Mouse (Mus musculus): ENCODE measurements around the gene Rbpms2. TPM values are rescaled to one million over a fixed set of nuclear protein-coding genes. Genes with fewer than 3 reads are reported as not detected.
"Not testable (repeated sequence)": the region's sequence is repeated elsewhere in the genome, so short reads cannot be mapped to it uniquely, and the experiment has no call there.

Rbpms2 gene
- polyA plus RNA-seq, 1 experiment, result 162 TPM

DNA sequence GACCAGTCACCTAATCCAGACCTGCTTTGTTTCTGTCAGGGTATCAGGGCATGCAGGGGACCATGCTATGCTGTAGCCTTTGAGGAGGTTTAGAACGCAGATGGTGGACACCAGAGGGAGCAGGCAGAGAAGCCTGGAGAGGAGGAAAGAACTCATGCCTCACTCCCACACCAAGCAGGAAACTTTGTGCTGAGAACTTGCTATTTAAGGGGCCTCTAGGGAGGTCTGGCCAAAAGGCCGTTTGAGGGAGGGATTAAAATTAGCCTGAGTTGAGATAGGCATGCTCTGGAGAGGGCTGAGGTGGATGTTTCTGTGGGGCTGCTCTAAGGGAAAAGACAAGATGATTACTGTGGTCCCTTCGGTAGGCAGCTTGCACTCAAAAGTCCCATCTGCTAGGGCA, 16.5 kb downstream of the Rbpms2 start:
- TF ChIP-seq CTCF (IDR thresholded peaks at IDR 0.05; ENCODE audit: low read depth, low read length) (no peak), POLR2A (IDR thresholded peaks at IDR 0.05; ENCODE audit: insufficient read depth, low read length) (no peak), EP300 (IDR thresholded peaks at IDR 0.05; ENCODE audit: insufficient read depth, low read depth, low read length) (no peak)
- Histone ChIP-seq H3K27ac (ENCODE audit: insufficient read depth, low read length) (no peak overlapping the region), H3K4me3 (ENCODE audit: low read depth, low read length) (no peak overlapping the region), H3K36me3 (ENCODE audit: control insufficient read depth, insufficient read depth, low read length, poor library complexity, severe bottlenecking) (peaks cover 6% of the 10 kb centered on the region), H3K27me3 (ENCODE audit: control insufficient read depth, insufficient read depth, low read length, poor library complexity, severe bottlenecking) (no peaks in the 10 kb centered on the region), H3K9me3 (replicated peaks; ENCODE audit: control insufficient read depth, insufficient read depth, low read length, poor library complexity, severe bottlenecking) (no peaks in the 10 kb centered on the region), H3K4me1 (ENCODE audit: control insufficient read depth, insufficient read depth, low read length) (peaks cover 6% of the 10 kb centered on the region), H3K9ac (ENCODE audit: low read depth, poor library complexity, severe bottlenecking) (no peak overlapping the region)

DNA sequence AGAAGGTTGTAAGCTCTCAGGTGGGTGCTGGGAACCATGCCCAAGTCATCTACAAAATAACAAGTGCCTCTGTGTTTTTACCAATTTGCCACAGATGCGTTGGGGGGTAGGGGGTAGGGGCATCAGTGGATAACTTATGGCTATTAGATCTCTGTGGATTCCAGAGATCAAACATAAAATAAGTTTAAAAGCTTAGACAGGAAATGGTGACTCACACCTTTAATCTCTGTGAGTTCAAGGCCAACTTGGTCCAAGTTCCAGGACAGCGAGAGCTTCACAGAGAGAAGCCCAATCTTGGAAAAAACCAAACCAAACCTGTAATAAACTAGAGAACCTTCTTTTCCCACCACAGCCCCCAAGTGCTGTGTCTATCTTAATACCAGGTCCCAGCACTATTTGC, 17.3 kb downstream of the Rbpms2 start:
- H3K9me3 ChIP-seq (replicated peaks; ENCODE audit: control insufficient read depth, insufficient read depth, low read length, poor library complexity, severe bottlenecking), result no peaks in the 10 kb centered on the region
- no peak overlapping the region for H3K9ac ChIP-seq (ENCODE audit: low read depth, poor library complexity, severe bottlenecking)
- peaks cover 9% of the 10 kb centered on the region for H3K36me3 ChIP-seq (ENCODE audit: control insufficient read depth, insufficient read depth, low read length, poor library complexity, severe bottlenecking)
- no peak overlapping the region for H3K4me3 ChIP-seq (ENCODE audit: low read depth, low read length)
- H3K4me1 ChIP-seq (ENCODE audit: control insufficient read depth, insufficient read depth, low read length), result peaks cover 6% of the 10 kb centered on the region
- H3K27ac ChIP-seq (ENCODE audit: insufficient read depth, low read length), result no peak overlapping the region
- H3K27me3 ChIP-seq (ENCODE audit: control insufficient read depth, insufficient read depth, low read length, poor library complexity, severe bottlenecking), result no peaks in the 10 kb centered on the region
- TF ChIP-seq EP300 (IDR thresholded peaks at IDR 0.05; ENCODE audit: insufficient read depth, low read depth, low read length) (no peak), POLR2A (IDR thresholded peaks at IDR 0.05; ENCODE audit: insufficient read depth, low read length) (no peak), CTCF (IDR thresholded peaks at IDR 0.05; ENCODE audit: low read depth, low read length) (no peak)

DNA sequence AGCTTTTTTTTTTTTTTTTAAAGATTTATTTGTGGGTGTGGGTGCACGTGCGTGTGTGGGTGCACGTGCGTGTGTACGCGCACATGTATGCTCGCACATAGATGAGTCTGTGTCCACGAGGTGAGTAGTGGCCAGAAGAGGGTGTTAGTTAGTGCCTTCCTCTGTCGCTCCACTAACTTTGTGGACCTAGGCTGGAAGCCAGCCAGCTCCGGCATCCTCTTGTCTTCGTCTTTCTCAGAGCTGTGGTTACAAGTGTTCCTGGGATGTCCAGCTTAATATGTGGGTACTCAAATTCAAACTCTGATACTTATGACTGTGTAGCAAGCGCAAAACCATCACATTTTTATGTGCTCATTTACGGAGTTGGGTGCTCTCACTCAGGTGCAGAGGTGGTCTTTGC, 19.3 kb downstream of the Rbpms2 start:
- Histone ChIP-seq H3K9ac (ENCODE audit: low read depth, poor library complexity, severe bottlenecking) (no peak overlapping the region), H3K4me3 (ENCODE audit: low read depth, low read length) (no peak overlapping the region), H3K4me1 (ENCODE audit: control insufficient read depth, insufficient read depth, low read length) (peaks cover 4% of the 10 kb centered on the region), H3K9me3 (replicated peaks; ENCODE audit: control insufficient read depth, insufficient read depth, low read length, poor library complexity, severe bottlenecking) (no peaks in the 10 kb centered on the region), H3K27me3 (ENCODE audit: control insufficient read depth, insufficient read depth, low read length, poor library complexity, severe bottlenecking) (no peaks in the 10 kb centered on the region), H3K36me3 (ENCODE audit: control insufficient read depth, insufficient read depth, low read length, poor library complexity, severe bottlenecking) (peaks cover 20% of the 10 kb centered on the region), H3K27ac (ENCODE audit: insufficient read depth, low read length) (no peak overlapping the region)
- no peak for TF ChIP-seq POLR2A (IDR thresholded peaks at IDR 0.05; ENCODE audit: insufficient read depth, low read length)
- no peak for TF ChIP-seq EP300 (IDR thresholded peaks at IDR 0.05; ENCODE audit: insufficient read depth, low read depth, low read length)
- TF ChIP-seq CTCF (IDR thresholded peaks at IDR 0.05; ENCODE audit: low read depth, low read length), result no peak

DNA sequence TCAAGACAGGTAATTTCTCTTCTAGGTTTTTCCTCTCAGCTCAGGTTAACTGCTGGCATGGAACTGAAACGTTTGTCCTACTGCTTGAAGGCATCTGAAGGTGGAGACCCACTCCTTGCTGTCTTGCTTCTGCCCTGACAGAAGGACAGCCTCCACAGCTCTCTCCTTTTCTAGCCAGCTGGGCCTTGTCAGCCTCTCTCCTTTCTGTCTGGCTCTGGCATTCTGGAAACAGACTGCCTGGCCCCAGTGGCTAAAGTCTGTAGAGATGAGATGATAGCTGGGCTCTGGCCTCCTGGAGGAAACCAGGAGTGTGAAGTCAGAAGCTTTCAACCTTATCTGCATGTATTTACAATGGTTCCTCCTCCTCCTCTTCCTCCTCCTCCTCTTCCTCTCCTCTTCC, 20.5 kb downstream of the Rbpms2 start:
- Histone ChIP-seq H3K27ac (ENCODE audit: insufficient read depth, low read length) (no peak overlapping the region), H3K27me3 (ENCODE audit: control insufficient read depth, insufficient read depth, low read length, poor library complexity, severe bottlenecking) (no peaks in the 10 kb centered on the region), H3K36me3 (ENCODE audit: control insufficient read depth, insufficient read depth, low read length, poor library complexity, severe bottlenecking) (peaks cover 20% of the 10 kb centered on the region), H3K9ac (ENCODE audit: low read depth, poor library complexity, severe bottlenecking) (no peak overlapping the region), H3K9me3 (replicated peaks; ENCODE audit: control insufficient read depth, insufficient read depth, low read length, poor library complexity, severe bottlenecking) (no peaks in the 10 kb centered on the region), H3K4me3 (ENCODE audit: low read depth, low read length) (no peak overlapping the region), H3K4me1 (ENCODE audit: control insufficient read depth, insufficient read depth, low read length) (peaks cover 3% of the 10 kb centered on the region)
- no peak for TF ChIP-seq EP300 (IDR thresholded peaks at IDR 0.05; ENCODE audit: insufficient read depth, low read depth, low read length)
- no peak for TF ChIP-seq POLR2A (IDR thresholded peaks at IDR 0.05; ENCODE audit: insufficient read depth, low read length)
- TF ChIP-seq CTCF (IDR thresholded peaks at IDR 0.05; ENCODE audit: low read depth, low read length), result no peak

DNA sequence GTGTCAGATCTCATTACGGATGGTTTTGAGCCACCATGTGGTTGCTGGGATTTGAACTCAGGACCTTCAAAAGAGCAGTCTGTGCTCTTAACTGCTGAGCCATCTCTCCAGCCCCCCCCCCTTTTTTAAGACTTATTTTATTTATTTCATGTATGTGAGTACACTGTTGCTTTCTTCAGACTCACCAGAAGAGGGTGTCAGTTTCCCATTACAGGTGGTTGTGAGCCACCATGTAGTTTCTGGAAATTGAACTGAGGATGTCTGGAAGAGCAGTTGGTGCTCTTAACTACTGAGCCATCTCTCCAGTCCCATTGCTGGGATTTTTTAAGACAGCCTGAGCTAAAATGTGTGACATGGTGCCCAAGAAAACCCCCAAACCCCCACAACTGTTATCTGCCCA, 22.5 kb downstream of the Rbpms2 start:
- H3K27ac ChIP-seq (ENCODE audit: insufficient read depth, low read length); H3K9ac ChIP-seq (ENCODE audit: low read depth, poor library complexity, severe bottlenecking); H3K27me3 ChIP-seq (ENCODE audit: control insufficient read depth, insufficient read depth, low read length, poor library complexity, severe bottlenecking); H3K4me1 ChIP-seq (ENCODE audit: control insufficient read depth, insufficient read depth, low read length); H3K9me3 ChIP-seq (replicated peaks; ENCODE audit: control insufficient read depth, insufficient read depth, low read length, poor library complexity, severe bottlenecking); H3K4me3 ChIP-seq (ENCODE audit: low read depth, low read length): not testable (repeated sequence)
- H3K36me3 ChIP-seq (ENCODE audit: control insufficient read depth, insufficient read depth, low read length, poor library complexity, severe bottlenecking), result peaks cover 30% of the 10 kb centered on the region

DNA sequence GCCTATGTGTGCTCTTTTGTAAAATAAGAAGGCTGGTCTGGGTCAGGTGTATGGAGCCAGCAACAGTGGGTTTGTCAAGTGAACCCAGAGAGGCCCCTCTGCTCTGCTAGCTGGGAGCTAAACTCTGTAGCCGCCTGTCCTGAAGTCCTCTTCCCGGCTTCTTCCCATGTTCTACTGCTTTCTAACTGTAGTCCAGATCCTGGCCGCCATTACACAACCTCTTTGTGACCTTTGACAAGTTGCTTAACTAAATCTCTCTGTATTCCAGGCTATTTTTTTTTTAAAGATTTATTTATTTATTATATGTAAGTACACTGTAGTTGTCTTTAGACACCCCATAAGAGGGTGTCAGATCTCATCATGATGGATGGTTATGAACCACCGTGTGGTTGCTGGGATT, 24.3 kb downstream of the Rbpms2 start:
- TF ChIP-seq EP300 (IDR thresholded peaks at IDR 0.05; ENCODE audit: insufficient read depth, low read depth, low read length) (no peak), CTCF (IDR thresholded peaks at IDR 0.05; ENCODE audit: low read depth, low read length) (no peak), POLR2A (IDR thresholded peaks at IDR 0.05; ENCODE audit: insufficient read depth, low read length) (no peak)
- no peaks in the 10 kb centered on the region for H3K27me3 ChIP-seq (ENCODE audit: control insufficient read depth, insufficient read depth, low read length, poor library complexity, severe bottlenecking)
- no peak overlapping the region for H3K9ac ChIP-seq (ENCODE audit: low read depth, poor library complexity, severe bottlenecking)
- H3K9me3 ChIP-seq (replicated peaks; ENCODE audit: control insufficient read depth, insufficient read depth, low read length, poor library complexity, severe bottlenecking), result no peaks in the 10 kb centered on the region
- no peaks in the 10 kb centered on the region for H3K4me1 ChIP-seq (ENCODE audit: control insufficient read depth, insufficient read depth, low read length)
- no peak overlapping the region for H3K4me3 ChIP-seq (ENCODE audit: low read depth, low read length)
- H3K36me3 ChIP-seq (ENCODE audit: control insufficient read depth, insufficient read depth, low read length, poor library complexity, severe bottlenecking), result peaks cover 38% of the 10 kb centered on the region
- H3K27ac ChIP-seq (ENCODE audit: insufficient read depth, low read length), result no peak overlapping the region
